In genomic region chr3:152494667-152495360, GRCm38 (mm10) we compare ENCODE assay signal across 14 mouse cellular contexts.
DNase-seq lines count a peak whose midpoint lies in the region; ATAC-seq and TF ChIP-seq lines count a peak whose summit lies in the region.
"Had no signal": no experiment of that assay in that cellular context is flagged by ENCODE, and none has a peak within 500 bp of the region (broad histone marks: within the 10 kb centered on the region; RNA-seq: fewer than 3 reads in every experiment).

No protein-coding gene starts in this region.

- H3K36me3 ChIP-seq in intestine, embryonic 15.5 days: no peaks in the 10 kb centered on the region
- no peaks in the 10 kb centered on the region for H3K36me3 ChIP-seq in intestine, postnatal 0 days (ENCODE audit: control insufficient read depth, insufficient read depth)
- H3K36me3 ChIP-seq in hindbrain, embryonic 10.5 days: no peaks in the 10 kb centered on the region
- no peaks in the 10 kb centered on the region for H3K36me3 ChIP-seq in midbrain, embryonic 15.5 days (replicated peaks)
- H3K36me3 ChIP-seq in heart, embryonic 11.5 days (ENCODE audit: control insufficient read depth, insufficient read depth, low read length): no peaks in the 10 kb centered on the region
- H3K36me3 ChIP-seq: limb, embryonic 13.5 days had no signal

- 56% methylated on average over 12 of the region's 12 CpGs for WGBS in intestine, embryonic 15.5 days
- 63% methylated on average over 12 of the region's 12 CpGs for WGBS in intestine, postnatal 0 days
- WGBS in hindbrain, embryonic 10.5 days: 66% methylated on average over 12 of the region's 12 CpGs
- WGBS in midbrain, embryonic 15.5 days: 54% methylated on average over 12 of the region's 12 CpGs
- 48% methylated on average over 12 of the region's 12 CpGs for WGBS in heart, embryonic 11.5 days (ENCODE audit: insufficient replicate concordance)

- H3K27ac ChIP-seq in intestine, embryonic 15.5 days: no peak overlapping the region
- no peak overlapping the region for H3K27ac ChIP-seq in intestine, postnatal 0 days (ENCODE audit: low read depth, low read length)
- peak overlapping the region; percentile 46 for H3K27ac ChIP-seq in hindbrain, embryonic 10.5 days
- H3K27ac ChIP-seq in midbrain, embryonic 15.5 days: peak overlapping the region; percentile 56
- H3K27ac ChIP-seq in heart, embryonic 11.5 days (ENCODE audit: low read depth, low read length): no peak overlapping the region
- H3K27ac ChIP-seq: limb, embryonic 13.5 days had no signal

- no peak overlapping the region for H3K4me3 ChIP-seq in intestine, embryonic 15.5 days (replicated peaks)
- no peak overlapping the region for H3K4me3 ChIP-seq in intestine, postnatal 0 days (ENCODE audit: low read depth, low read length)
- no peak overlapping the region for H3K4me3 ChIP-seq in hindbrain, embryonic 10.5 days
- H3K4me3 ChIP-seq in midbrain, embryonic 15.5 days: no peak overlapping the region
- no peak overlapping the region for H3K4me3 ChIP-seq in heart, embryonic 11.5 days (ENCODE audit: low read depth, low read length)
- H3K4me3 ChIP-seq: limb, embryonic 13.5 days; megakaryocyte, embryonic 14.5 days had no signal

- no peak for TF ChIP-seq CTCF in intestine, postnatal 0 days (IDR thresholded peaks at IDR 0.05; ENCODE audit: low read depth)

- no peak overlapping the region for H3K4me2 ChIP-seq in intestine, embryonic 15.5 days (replicated peaks)
- no peak overlapping the region for H3K4me2 ChIP-seq in intestine, postnatal 0 days (replicated peaks; ENCODE audit: low read depth)
- H3K4me2 ChIP-seq in midbrain, embryonic 15.5 days: no peak overlapping the region
- no peak overlapping the region for H3K4me2 ChIP-seq in heart, embryonic 11.5 days
- H3K4me2 ChIP-seq: limb, embryonic 13.5 days had no signal

- H3K27me3 ChIP-seq in intestine, embryonic 15.5 days (replicated peaks): no peaks in the 10 kb centered on the region
- H3K27me3 ChIP-seq in intestine, postnatal 0 days (replicated peaks; ENCODE audit: control insufficient read depth, insufficient read depth, low read length): no peaks in the 10 kb centered on the region
- H3K27me3 ChIP-seq in hindbrain, embryonic 10.5 days (ENCODE audit: insufficient read depth, poor library complexity, severe bottlenecking): no peaks in the 10 kb centered on the region
- no peaks in the 10 kb centered on the region for H3K27me3 ChIP-seq in midbrain, embryonic 15.5 days (replicated peaks)
- peaks cover 16% of the 10 kb centered on the region for H3K27me3 ChIP-seq in heart, embryonic 11.5 days (ENCODE audit: control insufficient read depth, insufficient read depth, low read length)
- H3K27me3 ChIP-seq: limb, embryonic 13.5 days had no signal

- 0 out of 2 replicates have a peak, but pooled peaks have one; percentile 15 for ATAC-seq in intestine, embryonic 15.5 days
- ATAC-seq in intestine, postnatal 0 days: no peak
- peak; percentile 38 for ATAC-seq in midbrain, embryonic 15.5 days (replicated peaks)
- ATAC-seq in heart, embryonic 11.5 days (replicated peaks; ENCODE audit: insufficient number of reproducible peaks, low FRiP score, low TSS enrichment): no peak

- H3K9me3 ChIP-seq in intestine, embryonic 15.5 days: no peaks in the 10 kb centered on the region
- H3K9me3 ChIP-seq in intestine, postnatal 0 days (ENCODE audit: control insufficient read depth): no peaks in the 10 kb centered on the region
- no peaks in the 10 kb centered on the region for H3K9me3 ChIP-seq in hindbrain, embryonic 10.5 days
- no peaks in the 10 kb centered on the region for H3K9me3 ChIP-seq in midbrain, embryonic 15.5 days
- H3K9me3 ChIP-seq in heart, embryonic 11.5 days (replicated peaks; ENCODE audit: control insufficient read depth, low read length): no peaks in the 10 kb centered on the region
- H3K9me3 ChIP-seq: limb, embryonic 13.5 days; megakaryocyte, embryonic 14.5 days had no signal

- peak; percentile 10 for DNase-seq in brain, adult 2 months (ENCODE audit: low read depth, low spot score)
- DNase-seq in hindbrain, embryonic 10.5 days (ENCODE audit: low spot score): no peak
- no peak for DNase-seq in spleen, postnatal 4 days (ENCODE audit: low spot score in 2 of 2)
- no peak for DNase-seq in c-Kit-positive CD71-positive TER-119-positive erythroid progenitor cells, embryonic 14.5 days (ENCODE audit: low spot score)
- DNase-seq: B cell, adult 2 months; cerebellum, adult 11-12 months; kidney, adult 18-20 months; thymus, adult 18-20 months had no signal

- H3K9ac ChIP-seq in intestine, embryonic 15.5 days: no peak overlapping the region
- no peak overlapping the region for H3K9ac ChIP-seq in intestine, postnatal 0 days (ENCODE audit: low read depth, low read length)
- H3K9ac ChIP-seq in midbrain, embryonic 15.5 days: no peak overlapping the region
- no peak overlapping the region for H3K9ac ChIP-seq in heart, embryonic 11.5 days (ENCODE audit: low read depth, low read length)
- H3K9ac ChIP-seq: limb, embryonic 13.5 days had no signal

- peaks cover 6% of the 10 kb centered on the region; the same call in 1 of the 2 replicates for H3K4me1 ChIP-seq in intestine, embryonic 15.5 days (replicated peaks)
- no peaks in the 10 kb centered on the region for H3K4me1 ChIP-seq in intestine, postnatal 0 days (replicated peaks; ENCODE audit: control insufficient read depth, insufficient read depth, low read length)
- peaks cover 27% of the 10 kb centered on the region for H3K4me1 ChIP-seq in hindbrain, embryonic 10.5 days (replicated peaks)
- H3K4me1 ChIP-seq in midbrain, embryonic 15.5 days: peaks cover 16% of the 10 kb centered on the region
- H3K4me1 ChIP-seq in heart, embryonic 11.5 days (ENCODE audit: control insufficient read depth, insufficient read depth, low read length): peaks cover 31% of the 10 kb centered on the region
- H3K4me1 ChIP-seq: limb, embryonic 13.5 days had no signal

Comparison
In these comparisons a context has a peak if more than half of its experiments do, and no peak if none do; other contexts are left out.
1. ATAC-seq: peak in intestine, embryonic 15.5 days (single experiment) and midbrain, embryonic 15.5 days (single experiment); none in intestine, postnatal 0 days (single experiment) and heart, embryonic 11.5 days (single experiment).
2. H3K27ac ChIP-seq: peak in hindbrain, embryonic 10.5 days (single experiment) and midbrain, embryonic 15.5 days (single experiment); none in intestine, embryonic 15.5 days (single experiment), intestine, postnatal 0 days (single experiment) and heart, embryonic 11.5 days (single experiment).